Mouse (Mus musculus): ENCODE data around the gene Gng8.
A peak's percentile ranks its signal among the peaks of the same experiment; 100 is the strongest.

Gng8 gene

GRCm38 (mm10) chr7:16891641-16892351 lies at the start of gene Gng8:
Gene Gng8 (plus strand): TSS chr7:16891786.
- peak; percentile 92 for DNase-seq

GRCm38 (mm10) chr7:16842645-16843063 lies 48.9 kb upstream of the Gng8 start, which contains the start of gene Prkd2:
Gene Prkd2 (plus strand): TSS chr7:16842902.
- DNase-seq = peak; percentile 92

DNA sequence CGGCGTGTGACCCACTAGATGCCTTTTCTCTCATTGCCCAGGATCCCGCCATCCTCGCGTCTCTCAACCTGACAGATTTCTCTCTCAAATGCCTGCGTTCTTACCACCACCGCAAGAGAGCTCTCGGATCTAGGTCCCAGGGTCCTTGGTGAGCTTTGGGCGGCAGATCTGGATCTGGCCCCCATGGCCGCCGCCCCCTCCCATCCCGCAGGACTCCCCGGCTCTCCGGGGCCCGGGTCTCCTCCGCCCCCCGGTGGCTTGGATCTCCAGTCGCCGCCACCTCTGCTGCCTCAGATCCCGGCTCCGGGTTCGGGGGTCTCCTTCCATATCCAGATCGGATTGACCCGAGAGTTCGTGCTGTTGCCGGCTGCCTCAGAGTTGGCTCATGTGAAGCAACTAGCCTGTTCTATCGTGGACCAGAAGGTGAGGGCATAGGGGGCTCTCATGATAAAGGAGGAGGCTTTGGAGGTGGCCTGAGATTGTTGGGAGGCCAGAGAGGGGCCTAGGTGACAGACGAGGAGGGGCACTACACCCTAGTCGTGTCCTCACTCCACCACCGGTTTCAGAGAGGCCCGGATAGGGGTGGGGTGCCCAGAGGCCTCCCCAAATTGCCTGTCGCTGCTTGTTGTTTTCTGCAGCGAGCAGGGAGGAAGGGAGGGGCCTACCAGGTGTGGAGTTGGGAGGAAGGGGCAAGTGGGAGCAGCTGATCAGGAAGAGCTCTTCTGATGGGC lies 48.0 kb upstream of the Gng8 start:
- peak; percentile 46 for DNase-seq

- no peak for DNase-seq
These were observed 46.9 kb upstream of the Gng8 start for GRCm38 (mm10) chr7:16844696-16845071.

DNA sequence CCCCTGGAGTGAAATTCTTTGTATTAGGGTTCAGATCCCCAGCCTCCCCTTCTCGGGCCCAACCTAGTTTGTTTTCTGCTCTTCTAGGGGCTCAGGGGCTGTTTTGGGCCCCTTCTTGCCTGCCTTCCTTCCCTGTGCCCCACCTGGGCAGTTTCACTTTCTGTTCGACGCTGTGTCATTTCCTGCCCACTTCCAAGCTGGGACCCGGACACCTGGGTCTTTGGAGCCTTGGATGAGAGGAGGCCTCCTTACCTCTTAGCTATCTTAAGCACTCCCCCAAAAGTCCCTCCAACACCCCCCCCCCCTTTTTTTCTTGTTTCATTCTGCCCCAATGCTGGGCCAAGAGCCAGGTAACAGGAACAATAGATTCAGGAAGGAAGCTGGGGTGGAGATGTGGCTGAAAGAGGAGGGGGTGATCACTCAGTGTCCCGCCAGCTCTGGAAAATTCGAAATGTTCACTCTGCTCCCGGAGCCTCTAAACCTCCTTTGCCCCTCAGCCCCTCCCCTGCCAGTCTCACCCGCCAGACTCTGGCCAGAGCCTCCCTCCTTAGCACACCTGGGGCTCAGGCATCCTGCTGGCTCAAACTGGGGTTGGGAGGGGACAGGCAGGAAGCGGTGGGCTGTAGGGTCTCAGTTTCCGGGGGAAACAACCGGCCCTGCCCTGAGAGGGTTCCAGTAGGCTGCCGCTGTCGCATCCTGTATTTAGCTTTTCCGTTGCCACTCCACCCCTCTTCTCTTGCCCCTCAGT lies 46.3 kb upstream of the Gng8 start:
- no peak for DNase-seq

DNA sequence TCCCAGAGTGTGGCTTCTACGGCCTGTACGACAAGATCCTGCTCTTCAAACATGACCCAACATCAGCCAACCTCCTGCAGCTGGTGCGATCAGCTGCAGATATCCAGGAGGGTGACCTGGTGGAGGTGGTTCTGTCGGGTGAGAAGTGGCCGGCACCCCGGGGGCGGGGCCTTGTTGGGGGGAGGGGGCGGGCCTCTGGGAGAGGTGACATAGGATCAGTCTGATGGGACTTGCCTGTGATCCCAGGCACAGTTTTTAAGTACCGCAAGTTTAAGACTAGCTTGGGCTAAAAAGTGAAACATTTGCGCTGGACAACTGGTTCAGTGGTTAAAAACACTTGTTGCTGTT lies 45.8 kb upstream of the Gng8 start:
- DNase-seq = no peak

GRCm38 (mm10) chr7:16846775-16847174 lies 44.8 kb upstream of the Gng8 start:
- no peak for DNase-seq

DNA sequence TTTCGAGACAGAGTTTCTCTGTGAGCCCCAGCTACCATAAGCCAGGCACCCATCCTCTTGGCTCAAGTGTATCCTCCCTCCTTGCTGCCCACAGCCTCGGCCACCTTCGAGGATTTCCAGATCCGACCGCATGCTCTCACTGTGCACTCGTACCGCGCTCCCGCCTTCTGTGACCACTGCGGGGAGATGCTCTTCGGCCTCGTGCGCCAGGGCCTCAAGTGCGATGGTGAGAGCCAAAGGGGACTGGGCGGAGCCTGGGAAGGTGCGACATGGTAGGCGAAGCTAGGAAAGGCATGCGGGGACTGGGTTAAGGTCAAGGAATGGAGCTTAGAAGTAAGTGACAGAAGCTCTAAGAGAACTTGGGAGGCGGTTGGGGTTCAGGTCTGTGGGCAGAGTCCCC lies 44.1 kb upstream of the Gng8 start:
- no peak for DNase-seq

DNA sequence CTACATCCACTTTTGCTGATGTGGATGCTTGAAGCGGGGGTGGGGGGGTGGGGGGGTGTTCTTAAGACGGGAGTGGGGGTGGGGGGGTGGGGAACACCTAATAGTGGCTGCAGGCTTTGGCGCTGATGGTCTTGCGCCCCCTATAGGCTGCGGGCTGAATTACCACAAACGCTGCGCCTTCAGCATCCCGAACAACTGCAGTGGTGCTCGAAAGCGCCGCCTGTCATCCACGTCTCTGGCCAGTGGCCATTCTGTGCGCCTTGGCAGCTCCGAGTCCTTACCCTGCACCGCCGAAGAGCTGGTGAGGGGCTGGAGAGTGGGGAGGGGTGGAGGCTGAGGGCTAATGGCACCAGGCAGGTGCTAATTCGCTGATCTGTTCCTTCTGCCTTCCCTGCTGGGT lies 43.0 kb upstream of the Gng8 start:
- DNase-seq = peak; percentile 69

DNA sequence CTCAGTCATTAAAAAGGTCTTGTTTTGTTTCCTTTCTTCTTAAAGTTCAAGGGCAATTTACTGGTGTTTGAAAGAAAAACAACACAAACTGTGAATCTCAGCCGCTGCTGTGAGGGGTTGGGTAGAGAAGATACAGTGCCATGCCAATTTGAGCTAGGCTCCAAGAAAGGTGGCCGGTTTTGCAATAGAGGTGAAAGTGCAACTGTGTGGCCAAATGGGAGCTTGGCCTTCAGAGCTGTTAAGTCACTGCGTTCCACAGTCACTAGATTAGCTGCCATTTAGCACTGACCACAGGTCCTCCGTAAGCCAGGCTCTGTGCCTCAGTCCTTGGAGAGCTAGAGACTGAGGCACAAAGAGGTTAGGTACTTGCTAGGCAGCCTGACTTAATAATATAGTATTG lies 40.0 kb upstream of the Gng8 start:
- no peak for DNase-seq

DNA sequence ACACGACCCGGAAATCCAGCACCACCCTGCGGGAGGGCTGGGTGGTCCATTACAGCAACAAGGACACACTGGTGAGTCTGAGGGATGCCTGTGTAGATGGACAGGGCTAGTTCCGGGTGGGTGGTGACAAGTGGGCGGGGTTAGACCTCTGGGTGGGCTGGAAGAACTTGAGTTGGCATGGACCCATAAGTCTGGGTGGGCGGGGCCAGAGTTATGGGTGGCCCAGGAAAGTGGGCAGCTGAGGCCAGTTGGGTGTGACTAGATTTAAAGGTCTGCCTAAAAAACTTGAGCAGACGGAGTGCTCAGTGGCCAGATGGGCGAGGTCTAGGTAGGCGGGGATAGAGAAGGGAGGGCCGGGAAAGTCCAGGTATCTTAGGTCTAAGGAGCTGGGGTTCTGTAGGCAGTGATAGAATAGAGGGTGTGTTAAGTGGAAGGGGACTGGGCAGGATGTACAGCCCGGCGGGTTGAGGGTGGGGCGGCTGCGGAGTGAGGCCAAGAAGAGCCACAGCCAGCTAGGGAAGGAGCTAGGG lies 38.2 kb upstream of the Gng8 start:
- DNase-seq = peak; percentile 39

- peak; percentile 61 for DNase-seq
These were observed 33.2 kb upstream of the Gng8 start for GRCm38 (mm10) chr7:16858336-16858735.

DNA sequence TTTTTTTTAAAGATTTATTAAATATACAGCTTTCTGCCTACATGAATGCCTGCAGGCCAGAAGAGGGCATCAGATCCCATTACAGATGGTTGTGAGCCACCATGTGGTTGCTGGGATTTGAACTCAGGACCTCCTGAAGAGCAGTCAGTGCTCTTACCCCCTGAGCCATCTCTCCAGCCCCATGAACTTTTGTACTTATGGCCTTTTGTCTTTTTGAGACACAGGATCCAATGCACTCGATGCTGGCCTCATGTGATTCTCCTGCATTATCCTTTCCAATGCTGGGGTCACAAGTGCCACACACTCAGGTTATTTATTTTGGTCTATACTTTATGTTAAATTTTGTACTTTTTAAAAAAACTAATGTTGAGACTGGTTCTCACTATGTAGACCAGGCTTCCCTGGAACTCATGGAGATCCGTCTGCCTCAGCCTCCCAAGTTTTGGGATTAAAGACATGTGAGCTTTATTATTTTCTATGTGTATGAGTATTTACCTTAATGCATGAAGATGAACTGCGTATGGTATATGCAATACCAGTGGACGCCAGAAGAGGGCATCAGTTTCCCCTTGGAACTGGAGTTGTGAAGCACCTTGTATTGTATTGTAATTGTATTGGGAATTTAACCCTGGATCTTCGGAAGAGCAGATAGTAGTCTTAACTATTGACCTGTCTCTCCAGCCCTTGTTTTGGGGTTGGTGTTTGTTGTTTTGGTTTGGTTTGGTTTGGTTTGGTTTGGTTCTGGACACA lies 31.5 kb upstream of the Gng8 start:
- DNase-seq = peak; percentile 78

- DNase-seq = no peak
These were observed 24.1 kb upstream of the Gng8 start for GRCm38 (mm10) chr7:16867488-16867887.

GRCm38 (mm10) chr7:16869497-16869896 lies 22.1 kb upstream of the Gng8 start:
- DNase-seq = peak; percentile 88

GRCm38 (mm10) chr7:16871600-16871999 lies 20.0 kb upstream of the Gng8 start:
- DNase-seq = no peak

- DNase-seq = no peak
These were observed 19.1 kb upstream of the Gng8 start for GRCm38 (mm10) chr7:16872478-16872877.

GRCm38 (mm10) chr7:16873392-16873791 lies 18.2 kb upstream of the Gng8 start:
- no peak for DNase-seq

GRCm38 (mm10) chr7:16874190-16874589 lies 17.4 kb upstream of the Gng8 start:
- DNase-seq = peak; percentile 86

GRCm38 (mm10) chr7:16874756-16875309 lies 16.8 kb upstream of the Gng8 start:
- DNase-seq = peak; percentile 100

GRCm38 (mm10) chr7:16875310-16875325 lies 16.5 kb upstream of the Gng8 start, which contains the start of gene Dact3:
Gene Dact3 (plus strand): TSS chr7:16875317.
- DNase-seq = no peak

DNA sequence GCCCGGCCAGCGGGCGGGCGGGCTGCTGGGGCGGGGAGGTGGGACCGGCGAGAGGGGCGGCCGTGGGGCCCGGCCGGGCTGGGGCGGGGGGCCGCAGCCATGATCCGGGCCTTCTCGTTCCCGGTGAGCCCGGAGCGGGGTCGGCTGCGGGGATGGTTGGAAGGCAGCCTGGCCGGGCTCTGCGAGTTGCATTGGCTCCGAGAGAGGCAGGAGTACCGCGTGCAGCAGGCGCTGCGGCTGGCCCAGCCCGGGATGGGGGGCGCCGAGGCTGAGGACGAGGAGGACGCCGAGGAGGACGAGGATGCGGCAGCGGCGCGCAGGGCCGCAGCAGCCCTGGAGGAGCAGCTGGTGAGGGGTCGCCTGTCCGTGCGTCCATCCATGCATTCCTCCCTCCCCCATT lies 16.3 kb upstream of the Gng8 start:
- no peak for DNase-seq

GRCm38 (mm10) chr7:16876006-16876405 lies 15.6 kb upstream of the Gng8 start:
- no peak for DNase-seq

Data from retina, postnatal 1 day (tissue).